22 mouse cellular contexts compared by ENCODE assay signal in the genomic region with DNA sequence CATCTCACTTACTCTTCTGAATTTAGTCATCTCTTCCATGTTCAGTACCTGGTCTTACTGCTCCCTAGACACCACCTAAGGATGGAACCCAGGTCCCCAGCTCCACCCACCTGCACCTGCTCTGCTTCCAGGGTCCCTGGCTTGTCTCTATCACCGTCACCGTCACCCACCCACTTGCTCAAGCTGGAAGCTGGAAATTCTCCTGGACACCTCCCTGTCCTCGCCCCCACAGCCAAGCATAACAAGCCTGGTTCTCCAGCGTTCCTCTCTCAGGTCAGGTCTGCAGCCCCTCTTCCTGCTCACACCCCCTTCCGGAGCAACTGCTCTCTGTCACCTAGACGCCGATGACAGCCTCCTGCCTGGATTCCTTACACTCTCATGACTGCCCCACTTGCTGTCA. TPM values are rescaled to one million over a fixed set of nuclear protein-coding genes. Genes with fewer than 3 reads are reported as not detected.
DNase-seq lines count a peak whose midpoint lies in the region; ATAC-seq lines count a peak whose summit lies in the region.
"Had no signal": no experiment of that assay in that cellular context is flagged by ENCODE, and none has a peak within 500 bp of the region (broad histone marks: within the 10 kb centered on the region; RNA-seq: fewer than 3 reads in every experiment).

No protein-coding gene starts in this region.

- no peak for DNase-seq in frontal cortex, postnatal 14 days (ENCODE audit: low spot score in 2 of 2)
- no peak for DNase-seq in heart, postnatal 4 days
- DNase-seq in neural tube, embryonic 11.5 days (ENCODE audit: low spot score): peak; percentile 8
- no peak for DNase-seq in neural tube, embryonic 10.5 days (ENCODE audit: extremely low spot score, low spot score)
- DNase-seq in right cerebral cortex, postnatal 36 days (ENCODE audit: low spot score in 2 of 2): peak; percentile 34 to 73
- DNase-seq: adrenal gland, postnatal 10 days; cerebellum, adult 8-10 months; gastrocnemius, adult 2 months; kidney, adult 18-20 months; layer of hippocampus, adult 9-11 months; lung, embryonic 14.5 days had no signal

- no peaks in the 10 kb centered on the region for H3K36me3 ChIP-seq in heart, embryonic 13.5 days
- no peaks in the 10 kb centered on the region for H3K36me3 ChIP-seq in neural tube, embryonic 11.5 days (ENCODE audit: control insufficient read depth, insufficient read depth, low read length)
- H3K36me3 ChIP-seq in hindbrain, embryonic 12.5 days: no peaks in the 10 kb centered on the region
- H3K36me3 ChIP-seq: embryonic facial prominence, embryonic 15.5 days; heart, embryonic 15.5 days; hindbrain, embryonic 13.5 days; limb, embryonic 15.5 days; midbrain, embryonic 12.5 days had no signal

- H3K4me2 ChIP-seq in heart, embryonic 13.5 days: peak overlapping the region; percentile 6; the same call in 1 of the 2 replicates
- no peak overlapping the region for H3K4me2 ChIP-seq in neural tube, embryonic 11.5 days (ENCODE audit: low read depth)
- H3K4me2 ChIP-seq in hindbrain, embryonic 12.5 days (replicated peaks): no peak overlapping the region
- H3K4me2 ChIP-seq: embryonic facial prominence, embryonic 15.5 days; heart, embryonic 15.5 days; hindbrain, embryonic 13.5 days; limb, embryonic 15.5 days; lung, embryonic 14.5 days; midbrain, embryonic 12.5 days had no signal

- peak overlapping the region; percentile 20; the same call in 1 of the 2 replicates for H3K9ac ChIP-seq in heart, embryonic 13.5 days
- H3K9ac ChIP-seq in neural tube, embryonic 11.5 days (ENCODE audit: low read length): no peak overlapping the region
- no peak overlapping the region for H3K9ac ChIP-seq in hindbrain, embryonic 12.5 days
- H3K9ac ChIP-seq: embryonic facial prominence, embryonic 15.5 days; heart, embryonic 15.5 days; hindbrain, embryonic 13.5 days; limb, embryonic 15.5 days; liver, embryonic 14.5 days; lung, embryonic 14.5 days; midbrain, embryonic 12.5 days had no signal

- 14% methylated on average over 7 of the region's 7 CpGs for WGBS in heart, embryonic 13.5 days
- WGBS in neural tube, embryonic 11.5 days: 81% methylated on average over 7 of the region's 7 CpGs
- 83% methylated on average over 7 of the region's 7 CpGs for WGBS in hindbrain, embryonic 12.5 days

- H3K4me3 ChIP-seq in heart, embryonic 13.5 days: no peak overlapping the region
- H3K4me3 ChIP-seq in neural tube, embryonic 11.5 days (ENCODE audit: low read depth, low read length): no peak overlapping the region
- no peak overlapping the region for H3K4me3 ChIP-seq in hindbrain, embryonic 12.5 days
- H3K4me3 ChIP-seq: embryonic facial prominence, embryonic 15.5 days; gastrocnemius, adult 2 months; heart, embryonic 15.5 days; hindbrain, embryonic 13.5 days; limb, embryonic 15.5 days; midbrain, embryonic 12.5 days had no signal

- H3K27ac ChIP-seq in heart, embryonic 13.5 days (replicated peaks): no peak overlapping the region
- no peak overlapping the region for H3K27ac ChIP-seq in neural tube, embryonic 11.5 days (ENCODE audit: low read depth, low read length)
- no peak overlapping the region for H3K27ac ChIP-seq in hindbrain, embryonic 12.5 days
- H3K27ac ChIP-seq: embryonic facial prominence, embryonic 15.5 days; gastrocnemius, adult 2 months; heart, embryonic 15.5 days; hindbrain, embryonic 13.5 days; limb, embryonic 15.5 days; liver, embryonic 14.5 days; midbrain, embryonic 12.5 days; stomach, postnatal 0 days had no signal

- H3K27me3 ChIP-seq in heart, embryonic 13.5 days (replicated peaks): peaks cover 54% of the 10 kb centered on the region
- peaks cover 11% of the 10 kb centered on the region; the same call in 1 of the 2 replicates for H3K27me3 ChIP-seq in neural tube, embryonic 11.5 days (ENCODE audit: control insufficient read depth, insufficient read depth, low read length)
- H3K27me3 ChIP-seq in hindbrain, embryonic 12.5 days: peaks cover 21% of the 10 kb centered on the region

- H3K4me1 ChIP-seq in heart, embryonic 13.5 days: peaks cover 23% of the 10 kb centered on the region
- H3K4me1 ChIP-seq in neural tube, embryonic 11.5 days (ENCODE audit: control insufficient read depth, insufficient read depth, low read length): peaks cover 4% of the 10 kb centered on the region
- peaks cover 25% of the 10 kb centered on the region for H3K4me1 ChIP-seq in hindbrain, embryonic 12.5 days
- H3K4me1 ChIP-seq: embryonic facial prominence, embryonic 15.5 days had no signal

- no peaks in the 10 kb centered on the region for H3K9me3 ChIP-seq in heart, embryonic 13.5 days
- no peaks in the 10 kb centered on the region for H3K9me3 ChIP-seq in neural tube, embryonic 11.5 days (ENCODE audit: control insufficient read depth, low read length)
- H3K9me3 ChIP-seq in hindbrain, embryonic 12.5 days (replicated peaks): no peaks in the 10 kb centered on the region
- H3K9me3 ChIP-seq: embryonic facial prominence, embryonic 15.5 days; heart, embryonic 15.5 days; hindbrain, embryonic 13.5 days; limb, embryonic 15.5 days; midbrain, embryonic 12.5 days had no signal

- ATAC-seq in frontal cortex, adult (ENCODE audit: low TSS enrichment): peak; percentile 58
- 0 out of 2 replicates have a peak, but pooled peaks have one; percentile 30 for ATAC-seq in heart, embryonic 13.5 days (ENCODE audit: extremely low read depth, insufficient number of reproducible peaks, low FRiP score, low TSS enrichment)
- ATAC-seq in neural tube, embryonic 11.5 days (ENCODE audit: insufficient read depth, low FRiP score, low TSS enrichment): no peak
- no peak for ATAC-seq in hindbrain, embryonic 12.5 days (ENCODE audit: low FRiP score)
- ATAC-seq: forebrain, embryonic 14.5 days had no signal

RNA-seq across cellular contexts. Expression of a gene that starts 5.2 kb away (rescaled TPM):
- polyA plus RNA-seq in heart, embryonic 13.5 days (2015; fragmentation: Nextera tagmentation; extraction: Ambion mirVana): 0.51 and 0.60 TPM in 2 replicates
- total RNA-seq in heart, postnatal 4 days (2021): under 1 TPM; 0.21 to 0.29 TPM
- polyA plus RNA-seq in neural tube, embryonic 11.5 days (2014; fragmentation: Nextera tagmentation; extraction: Ambion mirVana): 4.6 and 5.2 TPM in 2 replicates
- 8.5 and 9.2 TPM in 2 replicates for polyA plus RNA-seq in hindbrain, embryonic 12.5 days (2016; fragmentation: Nextera tagmentation; extraction: Ambion mirVana)

RNA-seq across cellular contexts. Expression of a gene that starts 28.5 kb away (rescaled TPM):
- 95.8 and 97.4 TPM in 2 replicates for polyA plus RNA-seq in heart, embryonic 13.5 days (2015; fragmentation: Nextera tagmentation; extraction: Ambion mirVana)
- 10 to 100 TPM; 90.3 to 96.0 TPM for total RNA-seq in heart, postnatal 4 days (2021)
- 119 and 126 TPM in 2 replicates for polyA plus RNA-seq in neural tube, embryonic 11.5 days (2014; fragmentation: Nextera tagmentation; extraction: Ambion mirVana)
- 101 and 104 TPM in 2 replicates for polyA plus RNA-seq in hindbrain, embryonic 12.5 days (2016; fragmentation: Nextera tagmentation; extraction: Ambion mirVana)

Comparison
In these comparisons a context has a peak if more than half of its experiments do, and no peak if none do; other contexts are left out.
1. DNase-seq: peak in neural tube, embryonic 11.5 days (single experiment) and right cerebral cortex, postnatal 36 days (2 of 2); none in frontal cortex, postnatal 14 days (0 of 2), heart, postnatal 4 days (single experiment) and neural tube, embryonic 10.5 days (single experiment).
2. ATAC-seq: peak in frontal cortex, adult (single experiment) and heart, embryonic 13.5 days (single experiment); none in neural tube, embryonic 11.5 days (single experiment) and hindbrain, embryonic 12.5 days (single experiment).